Mouse (Mus musculus): ENCODE data around the gene Gm5728.
"Not testable (repeated sequence)": the region's sequence is repeated elsewhere in the genome, so short reads cannot be mapped to it uniquely, and the experiment has no call there.

Gene Gm5728

DNA sequence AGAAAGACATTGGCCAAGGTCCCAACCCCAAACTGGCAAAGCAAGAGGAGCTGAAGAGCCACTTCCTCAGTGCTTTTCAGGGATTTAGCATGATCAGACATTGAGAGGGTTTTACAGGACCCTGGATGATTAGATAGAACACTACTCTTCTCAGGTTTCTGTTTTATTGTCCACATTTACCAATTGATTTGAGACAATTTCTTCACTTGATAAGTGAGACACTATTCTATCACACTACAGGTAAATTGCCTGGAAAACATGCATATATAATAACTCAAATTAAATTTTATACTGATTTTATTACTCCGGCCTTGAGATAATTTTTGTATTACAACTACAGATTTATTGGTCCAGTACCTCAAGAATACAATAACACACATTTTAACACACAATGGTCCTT is at the start of gene Gm5728:
Gene Gm5728, minus strand, starts transcription at position 101 of the 400 bp plus-strand sequence.
- DNase-seq (ENCODE audit: low spot score), result not testable (repeated sequence)

DNA sequence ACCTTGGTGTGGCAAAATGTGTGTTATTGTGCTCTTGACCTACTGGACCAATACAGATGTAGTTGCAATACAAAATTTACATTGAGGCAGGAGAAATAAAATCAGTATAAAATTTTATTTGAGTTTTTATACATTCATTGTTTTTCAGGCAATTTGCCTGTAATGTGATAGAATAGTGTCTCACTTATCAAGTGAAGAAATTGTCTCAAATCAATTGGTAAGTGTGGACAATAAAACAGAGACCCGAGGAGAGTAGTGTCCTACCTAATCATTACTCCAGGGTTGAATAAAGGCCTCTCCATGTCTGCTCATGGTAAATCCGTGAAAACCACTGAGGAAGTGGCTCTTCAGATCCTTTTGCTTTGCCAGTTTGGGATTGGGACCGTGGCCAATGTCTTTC is 42.4 kb upstream of the Gm5728 start, which contains the start of gene Vmn1r100:
Gene Vmn1r100, plus strand, starts transcription at position 301 of the 400 bp plus-strand sequence.
- not testable (repeated sequence) for DNase-seq (ENCODE audit: low spot score)

DNA sequence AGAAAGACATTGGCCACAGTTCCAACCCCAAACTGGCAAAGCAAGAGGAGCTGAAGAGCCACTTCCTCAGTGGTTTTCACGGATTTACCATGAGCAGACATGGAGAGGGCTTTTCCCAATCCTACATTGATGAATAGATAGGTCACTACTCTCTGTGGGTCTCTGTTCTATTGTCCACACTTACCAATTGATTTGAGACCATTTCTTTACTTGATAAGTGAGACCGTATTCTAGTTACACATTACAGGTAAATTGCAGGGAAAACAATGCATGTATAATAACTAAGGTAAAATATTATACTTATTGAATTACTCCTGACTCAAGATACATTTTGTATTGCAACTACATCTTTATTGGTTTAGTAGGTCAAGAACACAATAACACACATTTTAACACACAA is 41.2 kb downstream of the Gm5728 start, which contains the start of gene Gm4133:
Gene Gm4133, minus strand, starts transcription at position 101 of the 400 bp plus-strand sequence.
- not testable (repeated sequence) for DNase-seq (ENCODE audit: low spot score)
